ENCODE assay signal across 7 mouse cellular contexts in the genomic region with DNA sequence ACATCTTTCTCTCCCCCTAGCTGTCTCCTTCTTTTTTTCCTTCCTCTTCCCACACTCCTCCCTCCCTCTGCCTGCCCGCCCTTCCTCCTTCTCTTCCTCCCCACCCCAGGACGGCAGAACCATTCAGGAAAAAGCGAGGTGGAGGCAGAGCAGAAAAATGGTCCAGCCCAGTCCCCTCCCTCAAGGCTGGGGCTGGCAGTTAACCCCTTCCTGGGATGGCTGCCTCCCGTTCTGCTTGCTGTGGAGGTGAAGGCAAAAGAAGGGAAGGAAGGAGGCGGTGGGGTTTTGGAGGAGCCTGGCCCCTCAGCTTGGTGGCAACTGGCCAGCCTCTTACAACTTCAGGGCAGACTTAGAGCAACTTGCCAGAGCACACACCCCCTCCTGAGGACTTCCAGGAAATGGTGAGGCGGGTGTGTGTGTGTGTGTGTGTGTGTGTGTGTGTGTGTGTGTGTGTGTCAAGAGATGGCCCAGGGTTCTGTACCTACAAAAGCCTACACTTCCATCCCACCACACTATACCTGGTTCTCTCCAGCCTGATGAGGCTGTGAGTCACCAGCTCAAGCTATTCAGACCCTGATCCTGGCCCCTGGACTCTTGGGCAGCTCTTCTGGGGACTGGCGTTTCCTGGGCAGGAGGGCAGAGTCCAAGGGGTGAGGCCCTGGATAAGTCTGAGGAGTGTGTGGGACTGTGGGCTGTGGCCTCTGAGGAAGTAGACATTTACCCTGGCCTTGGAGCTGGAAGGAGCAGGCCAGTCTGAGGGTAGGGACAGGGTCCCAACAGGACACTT. TPM values are rescaled to one million over a fixed set of nuclear protein-coding genes. Genes with fewer than 3 reads are reported as not detected.
DNase-seq lines count a peak whose midpoint lies in the region; ATAC-seq lines count a peak whose summit lies in the region.

No protein-coding gene starts in this region.

- H3K27ac ChIP-seq in hindbrain, embryonic 14.5 days, result peak overlapping the region; percentile 78

- H3K4me3 ChIP-seq in hindbrain, embryonic 14.5 days (replicated peaks; ENCODE audit: low read length), result peak overlapping the region; percentile 55

- H3K36me3 ChIP-seq in hindbrain, embryonic 14.5 days (replicated peaks; ENCODE audit: control insufficient read depth, insufficient read depth), result peaks cover 11% of the 10 kb centered on the region

- WGBS in hindbrain, embryonic 14.5 days, result 7% methylated on average over 7 of the region's 7 CpGs

- DNase-seq in R1 (ENCODE audit: low read depth, low spot score), result peak; percentile 63
- DNase-seq in cerebellum, adult 9-10 months, result peak; percentile 65
- peak; percentile 68 to 76 for DNase-seq in frontal cortex, postnatal 14 days (ENCODE audit: low spot score in 2 of 2)
- DNase-seq in hindbrain, embryonic 14.5 days (ENCODE audit: low spot score), result peak; percentile 82
- peak; percentile 74 to 81 for DNase-seq in layer of hippocampus, postnatal 36 days
- DNase-seq in lung, postnatal 14 days, result peak; percentile 65
- DNase-seq in right cerebral cortex, postnatal 10 days (ENCODE audit: low spot score in 2 of 2), result peak; percentile 91 to 92

- peak overlapping the region; percentile 79 for H3K9ac ChIP-seq in hindbrain, embryonic 14.5 days

- H3K4me1 ChIP-seq in hindbrain, embryonic 14.5 days (replicated peaks; ENCODE audit: control insufficient read depth, insufficient read depth, low read length), result peaks cover 44% of the 10 kb centered on the region

- peak overlapping the region; percentile 78 for H3K4me2 ChIP-seq in hindbrain, embryonic 14.5 days (replicated peaks)

- peak; percentile 84 for ATAC-seq in hindbrain, embryonic 14.5 days (ENCODE audit: low FRiP score)

- peaks cover 15% of the 10 kb centered on the region for H3K27me3 ChIP-seq in hindbrain, embryonic 14.5 days (ENCODE audit: control insufficient read depth, insufficient read depth, low read length)

- no peaks in the 10 kb centered on the region for H3K9me3 ChIP-seq in hindbrain, embryonic 14.5 days (ENCODE audit: control insufficient read depth, low read length)

RNA-seq across cellular contexts. Expression of a gene that starts 4.8 kb away (rescaled TPM):
- 65.2 and 68.7 TPM in 2 replicates for polyA plus RNA-seq in hindbrain, embryonic 14.5 days (2014; fragmentation: Nextera tagmentation; extraction: Ambion mirVana)
- 10 to 100 TPM; 27.4 to 27.6 TPM for total RNA-seq in layer of hippocampus, postnatal 36 days (2021)

RNA-seq across cellular contexts. Expression of a gene that starts 14.1 kb away (rescaled TPM):
- polyA plus RNA-seq in hindbrain, embryonic 14.5 days (2014; fragmentation: Nextera tagmentation; extraction: Ambion mirVana), result 111 TPM in 2 replicates
- total RNA-seq in layer of hippocampus, postnatal 36 days (2021), result 10 to 100 TPM; 62.4 to 71.5 TPM

RNA-seq across cellular contexts. Expression of a gene that starts 33.1 kb away (rescaled TPM):
- polyA plus RNA-seq in hindbrain, embryonic 14.5 days (2014; fragmentation: Nextera tagmentation; extraction: Ambion mirVana), result 151 and 171 TPM in 2 replicates
- 10 to 100 TPM; 71.9 to 73.9 TPM for total RNA-seq in layer of hippocampus, postnatal 36 days (2021)

RNA-seq across cellular contexts. Expression of a gene that starts 33.2 kb away (rescaled TPM):
- 59.1 and 59.8 TPM in 2 replicates for polyA plus RNA-seq in hindbrain, embryonic 14.5 days (2014; fragmentation: Nextera tagmentation; extraction: Ambion mirVana)
- 10 to 100 TPM; 84.8 to 86.5 TPM for total RNA-seq in layer of hippocampus, postnatal 36 days (2021)

RNA-seq across cellular contexts. Expression of a gene that starts 46.6 kb away (rescaled TPM):
- 7.1 and 9.0 TPM in 2 replicates for polyA plus RNA-seq in hindbrain, embryonic 14.5 days (2014; fragmentation: Nextera tagmentation; extraction: Ambion mirVana)
- 1 to 10 TPM; 1.1 to 2.1 TPM for total RNA-seq in layer of hippocampus, postnatal 36 days (2021)

Comparison
In these comparisons a context has a peak if more than half of its experiments do, and no peak if none do; other contexts are left out.
1. Peak in every context shown above with its lines: DNase-seq, ATAC-seq, H3K4me3 ChIP-seq and H3K27ac ChIP-seq.